Mouse (Mus musculus): Measurements from ENCODE around the gene Zfp704.

DNA sequence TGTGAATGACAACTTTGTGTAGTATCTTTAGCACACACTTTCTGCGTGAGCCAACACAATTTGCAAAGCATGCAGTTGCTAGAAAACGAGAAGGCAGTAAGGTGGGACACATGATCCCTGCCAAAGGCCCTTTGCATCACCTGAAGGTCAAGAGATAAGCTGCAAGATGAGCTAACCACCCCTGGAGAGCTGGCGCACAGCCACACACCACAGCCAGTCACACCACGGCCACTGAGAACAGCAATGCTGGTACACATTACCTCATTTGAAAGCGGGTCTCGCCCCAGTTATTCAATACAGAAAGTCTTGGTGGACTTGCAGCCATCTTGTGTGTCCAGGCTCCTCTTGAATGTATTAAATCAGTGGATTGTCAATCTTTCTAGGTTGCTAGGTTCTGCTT is 9.3 kb downstream of the Zfp704 start:
- TF ChIP-seq CTCF (IDR thresholded peaks at IDR 0.05; ENCODE audit: extremely low read depth, insufficient read depth, insufficient read length, insufficient replicate concordance), result no peak
- no peak for TF ChIP-seq POLR2A (IDR thresholded peaks at IDR 0.05; ENCODE audit: low read depth, low read length)

All from spleen, adult 2 months (tissue).